Mouse (Mus musculus) stomach, postnatal 0 days (tissue): ENCODE measurements around the gene Prph2. TPM values are rescaled to one million over a fixed set of nuclear protein-coding genes. Genes with fewer than 3 reads are reported as not detected.

Experiments
- ATAC-seq: fragments of 200-750 bp; cut with Nextera tagmentation; 2 replicates; pipeline ENCODE4 v1.8.0; 2017; ENCODE audit not compliant: low FRiP score, low TSS enrichment
- DNase-seq: peaks from one replicate; pipeline ENCODE4 v3.0.0-alpha.2; 2016; ENCODE audit warnings: low spot score
- H3K27ac ChIP-seq: fragments of 300-500 bp; sonication (generic); replicated peaks from 2 replicates; pipeline ENCODE4 v1.5.1; 2014; ENCODE audit warnings: mild to moderate bottlenecking, control low read depth
- H3K27me3 ChIP-seq: fragments of 300-500 bp; sonication (generic); 2 replicates; pipeline ENCODE4 v1.6.1; 2014; ENCODE audit warnings: low read length; ENCODE audit not compliant: control insufficient read depth, insufficient read depth
- H3K36me3 ChIP-seq: fragments of 300-500 bp; sonication (generic); 2 replicates; pipeline ENCODE4 v1.6.1; 2014; ENCODE audit warnings: low read length, mixed read lengths; ENCODE audit not compliant: control insufficient read depth, insufficient read depth
- H3K4me1 ChIP-seq: fragments of 300-500 bp; sonication (generic); replicated peaks from 2 replicates; pipeline ENCODE4 v1.6.1; 2014; ENCODE audit warnings: antibody characterized with exemption; ENCODE audit not compliant: control insufficient read depth, insufficient read depth
- H3K4me2 ChIP-seq: fragments of 300-500 bp; sonication (generic); replicated peaks from 2 replicates; pipeline ENCODE4 v1.6.1; 2014; ENCODE audit warnings: low read depth, mild to moderate bottlenecking, control low read depth, moderate library complexity
- H3K4me3 ChIP-seq: fragments of 300-500 bp; sonication (generic); 2 replicates; pipeline ENCODE4 v1.5.1; 2014; ENCODE audit warnings: low read depth, low read length, control low read depth
- H3K9ac ChIP-seq: fragments of 300-500 bp; sonication (generic); 2 replicates; pipeline ENCODE4 v1.6.1; 2014; ENCODE audit warnings: mild to moderate bottlenecking, low read length, control low read depth, mixed read lengths
- H3K9me3 ChIP-seq: fragments of 300-500 bp; sonication (generic); 2 replicates; pipeline ENCODE4 v1.6.1; 2016; ENCODE audit warnings: low read length; ENCODE audit not compliant: control insufficient read depth
- CTCF ChIP-seq: IDR thresholded peaks from 2 replicates; pipeline ENCODE4 v1.5.1; 2016; ENCODE audit warnings: antibody characterized with exemption, low read depth, mild to moderate bottlenecking, moderate library complexity
- EP300 ChIP-seq: optimal IDR thresholded peaks from 2 replicates; pipeline ENCODE3; 2016; ENCODE audit warnings: antibody characterized with exemption
- WGBS: fragments of 180-500 bp; shearing (Covaris S2); extraction: QIAGEN DNeasy Blood & Tissue Kit; methylation state at CpG from one replicate; pipeline ENCODE4 v1.1.7; 2014; 5-methylcytosine and 5-hydroxymethylcytosine counted together
- polyA plus RNA-seq: library from polyadenylated mRNA; unstranded; fragments of >200 nt; fragmentation: Nextera tagmentation; extraction: Ambion mirVana; gene quantifications from 2 replicates; pipeline ENCODE4 v1.2.1, GENCODE M21; 2015

Gene Prph2
- polyA plus RNA-seq, 1 experiment from 2014 or later, result not detected

DNA sequence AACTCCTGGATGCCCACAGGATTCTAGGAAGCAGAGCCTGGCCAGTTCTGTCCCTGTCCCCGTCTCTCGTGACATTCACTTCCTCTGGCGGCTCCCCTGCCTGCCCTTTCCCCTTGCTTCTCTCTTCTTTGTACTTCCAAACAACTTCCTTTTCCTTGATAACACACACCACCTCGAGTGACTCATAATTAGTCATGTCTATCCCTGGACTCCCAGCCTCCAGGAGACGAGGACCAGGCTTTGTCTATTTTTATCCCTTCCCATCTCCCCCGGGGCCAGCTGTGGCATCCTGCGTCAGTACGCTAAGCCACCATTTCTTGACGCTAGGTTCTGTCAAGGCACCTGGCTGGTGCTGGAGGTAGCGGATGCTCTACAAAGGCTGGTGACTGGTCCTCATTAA, 36.1 kb upstream of the Prph2 start:
- TF ChIP-seq EP300, result no peak
- no peak for TF ChIP-seq CTCF
- Histone ChIP-seq H3K27me3 (no peaks in the 10 kb centered on the region), H3K9ac (0 out of 2 replicates have a peak overlapping the region, but pooled peaks have one; percentile 1), H3K4me2 (no peak overlapping the region), H3K27ac (peak overlapping the region; percentile 75), H3K9me3 (no peaks in the 10 kb centered on the region), H3K4me1 (0 out of 2 replicates have a peak, but pooled peaks cover 2% of the 10 kb centered on the region), H3K36me3 (no peaks in the 10 kb centered on the region), H3K4me3 (no peak overlapping the region)
- DNase-seq (peak; percentile 55), ATAC-seq (peak; percentile 65)
- WGBS, result 17% methylated on average over 10 of the region's 10 CpGs

DNA sequence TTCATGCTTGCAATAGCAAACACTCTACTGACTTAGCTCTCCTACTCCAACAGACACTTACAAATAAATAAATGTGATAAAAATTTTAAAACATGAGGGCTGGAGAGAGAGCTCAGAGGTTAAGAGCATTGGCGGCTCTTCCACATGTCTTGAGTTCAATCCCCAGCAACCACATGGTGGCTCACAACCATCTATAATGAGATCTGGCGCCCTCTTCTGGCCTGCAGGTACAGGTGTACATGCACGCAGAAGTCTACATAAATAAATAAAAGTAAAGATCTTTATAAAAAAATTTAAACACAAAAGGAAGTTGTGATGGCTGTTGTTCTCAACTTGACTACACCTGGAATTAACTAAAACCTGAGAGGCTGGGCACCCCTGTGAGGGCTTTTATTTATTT, 34.6 kb upstream of the Prph2 start:
- Histone ChIP-seq H3K9me3 (no peaks in the 10 kb centered on the region), H3K36me3 (no peaks in the 10 kb centered on the region), H3K27me3 (no peaks in the 10 kb centered on the region), H3K9ac (no peak overlapping the region), H3K4me1 (0 out of 2 replicates have a peak, but pooled peaks cover 2% of the 10 kb centered on the region), H3K4me3 (no peak overlapping the region), H3K4me2 (no peak overlapping the region), H3K27ac (peak overlapping the region; percentile 83)
- no peak for ATAC-seq
- TF ChIP-seq EP300, result no peak
- peak; percentile 52 for TF ChIP-seq CTCF
- DNase-seq, result no peak
- 79% methylated on average over 3 of the region's 3 CpGs for WGBS

DNA sequence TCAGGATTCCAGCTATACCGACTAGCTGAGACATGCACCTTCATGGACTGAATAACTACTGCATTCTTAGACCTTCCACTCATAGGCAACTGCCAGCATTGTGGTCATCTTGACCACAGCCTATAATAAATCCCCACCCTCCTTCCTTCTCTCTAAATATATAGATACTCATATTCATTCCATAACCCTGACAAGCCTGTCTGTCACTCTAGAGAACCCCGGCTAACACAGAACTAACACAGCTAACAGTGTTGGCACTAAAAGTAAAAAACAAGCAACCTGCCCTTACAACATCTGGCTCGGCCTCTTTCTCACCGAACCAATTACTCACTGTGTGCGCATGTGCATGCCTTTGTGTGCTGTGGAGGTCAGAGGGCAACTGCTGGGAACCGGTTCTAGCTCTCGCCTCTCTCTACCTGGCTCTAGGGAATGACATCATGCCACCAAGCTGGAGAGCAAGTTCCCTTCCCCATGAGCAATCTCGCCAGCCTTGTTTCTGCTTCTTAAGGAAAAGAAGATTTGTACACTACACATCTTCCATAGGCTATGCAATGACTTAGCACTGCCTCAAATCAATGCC, 33.8 kb upstream of the Prph2 start:
- Histone ChIP-seq H3K27me3 (no peaks in the 10 kb centered on the region), H3K36me3 (no peaks in the 10 kb centered on the region), H3K4me2 (no peak overlapping the region), H3K4me3 (no peak overlapping the region), H3K4me1 (0 out of 2 replicates have a peak, but pooled peaks cover 2% of the 10 kb centered on the region), H3K27ac (peak overlapping the region; percentile 89), H3K9ac (no peak overlapping the region), H3K9me3 (no peaks in the 10 kb centered on the region)
- DNase-seq (peak; percentile 92), ATAC-seq (peak; percentile 88)
- WGBS, result 42% methylated on average over 8 of the region's 8 CpGs
- TF ChIP-seq EP300 (no peak), CTCF (no peak)

DNA sequence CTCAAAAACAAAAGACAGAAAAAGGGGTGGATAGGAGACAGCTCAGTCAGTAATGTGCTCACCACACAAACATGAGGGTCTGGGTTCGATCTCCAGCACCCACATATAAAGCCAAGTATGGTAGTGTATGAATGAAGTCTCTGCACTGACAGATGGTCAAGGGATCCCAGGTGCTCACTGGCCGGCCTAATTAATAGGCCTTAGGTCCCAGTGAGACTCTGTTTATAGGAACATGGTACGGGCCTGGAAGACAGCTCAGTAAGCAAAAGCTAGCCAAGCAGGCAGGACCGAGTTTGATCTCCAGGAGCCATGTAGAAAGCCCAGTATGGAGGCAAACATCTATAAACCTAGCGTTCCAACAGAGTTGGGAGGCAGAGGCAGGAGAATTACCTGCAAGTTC, 33.2 kb upstream of the Prph2 start:
- Histone ChIP-seq H3K4me2 (no peak overlapping the region), H3K9ac (no peak overlapping the region), H3K36me3 (no peaks in the 10 kb centered on the region), H3K27ac (peak overlapping the region; percentile 89), H3K9me3 (no peaks in the 10 kb centered on the region), H3K27me3 (no peaks in the 10 kb centered on the region), H3K4me3 (no peak overlapping the region), H3K4me1 (0 out of 2 replicates have a peak, but pooled peaks cover 2% of the 10 kb centered on the region)
- no peak for TF ChIP-seq CTCF
- no peak for TF ChIP-seq EP300
- DNase-seq, result no peak
- ATAC-seq, result no peak
- WGBS, result 82% methylated on average over 5 of the region's 5 CpGs

DNA sequence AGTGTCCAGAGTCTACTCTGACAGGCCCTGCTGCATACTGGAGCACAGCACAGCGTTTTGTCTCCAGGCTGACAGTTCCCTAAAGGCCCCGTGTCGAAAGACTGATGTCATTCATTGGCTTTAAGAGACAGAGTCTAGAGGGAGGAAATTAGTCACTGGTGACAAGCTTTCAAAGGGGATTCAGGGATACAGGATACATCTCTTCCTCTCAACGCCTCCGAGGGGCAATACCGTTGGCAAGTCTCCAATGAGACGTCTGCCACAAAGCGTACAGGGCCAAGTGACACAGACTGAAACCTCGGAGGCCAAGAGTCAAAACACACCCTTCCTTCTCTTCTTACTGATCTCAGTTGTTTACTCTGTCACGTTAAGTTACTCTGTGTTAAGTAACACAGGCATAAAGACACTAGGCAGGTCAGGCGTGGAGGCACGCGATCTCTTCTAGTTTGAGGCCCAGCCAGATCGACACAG, 30.4 kb upstream of the Prph2 start:
- TF ChIP-seq EP300, result peak; percentile 53
- no peak for TF ChIP-seq CTCF
- Histone ChIP-seq H3K9ac (no peak overlapping the region), H3K4me1 (0 out of 2 replicates have a peak, but pooled peaks cover 2% of the 10 kb centered on the region), H3K36me3 (no peaks in the 10 kb centered on the region), H3K9me3 (no peaks in the 10 kb centered on the region), H3K4me3 (no peak overlapping the region), H3K4me2 (no peak overlapping the region), H3K27ac (peak overlapping the region; percentile 41), H3K27me3 (no peaks in the 10 kb centered on the region)
- peak; percentile 39 for ATAC-seq
- 15% methylated on average over 14 of the region's 14 CpGs for WGBS
- no peak for DNase-seq

DNA sequence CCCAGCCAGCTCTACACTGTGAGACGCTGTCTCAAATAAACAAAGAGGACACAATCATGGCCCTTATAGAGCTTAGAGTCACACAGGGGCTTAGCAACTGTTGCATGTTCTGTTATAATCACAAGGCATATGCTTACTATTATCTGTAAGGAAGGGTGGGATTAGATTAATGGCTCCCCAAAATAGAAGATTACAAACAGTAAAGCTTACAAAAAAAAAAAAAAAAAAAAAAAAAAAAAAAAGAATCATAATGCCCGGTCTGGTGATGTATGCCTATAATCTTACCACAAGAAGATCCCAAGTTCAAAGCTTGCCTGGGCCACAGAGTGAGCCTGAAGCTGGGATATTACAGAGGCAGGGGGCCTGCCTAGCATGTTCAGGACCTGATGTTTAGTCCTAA, 29.9 kb upstream of the Prph2 start:
- DNase-seq (no peak), ATAC-seq (no peak)
- Histone ChIP-seq H3K27me3 (no peaks in the 10 kb centered on the region), H3K4me2 (no peak overlapping the region), H3K27ac (peak overlapping the region; percentile 41), H3K36me3 (no peaks in the 10 kb centered on the region), H3K9ac (no peak overlapping the region), H3K4me3 (no peak overlapping the region), H3K9me3 (no peaks in the 10 kb centered on the region), H3K4me1 (0 out of 2 replicates have a peak, but pooled peaks cover 2% of the 10 kb centered on the region)
- whole genome bisulfite sequencing, result 38% methylated on average over 2 of the region's 2 CpGs
- no peak for TF ChIP-seq CTCF
